Mouse (Mus musculus) cerebellum, adult (tissue): Measurements from ENCODE around the gene Lin9.

Source experiments
- ATAC-seq: cut with Nextera tagmentation; 2 replicates; pipeline ENCODE4 v1.9.2; 2017; ENCODE audit warnings: mild to moderate bottlenecking, moderate library complexity, mixed read lengths; ENCODE audit not compliant: insufficient number of reproducible peaks, low FRiP score, low TSS enrichment

Lin9 gene

GRCm38 (mm10) chr1:180703400-180703799 is 62.5 kb downstream of the Lin9 start:
- no peak for ATAC-seq

GRCm38 (mm10) chr1:180707368-180707767 is 66.4 kb downstream of the Lin9 start:
- no peak for ATAC-seq

GRCm38 (mm10) chr1:180707813-180708212 is 66.9 kb downstream of the Lin9 start:
- ATAC-seq: no peak

- ATAC-seq: no peak
Observed at GRCm38 (mm10) chr1:180708935-180709776, 68.2 kb downstream of the Lin9 start.

- no peak for ATAC-seq
Observed at GRCm38 (mm10) chr1:180718756-180719155, 77.8 kb downstream of the Lin9 start.

- ATAC-seq: no peak
Observed at GRCm38 (mm10) chr1:180719483-180719882, 78.5 kb downstream of the Lin9 start.

GRCm38 (mm10) chr1:180719951-180720689 is 79.2 kb downstream of the Lin9 start:
- ATAC-seq: no peak

- ATAC-seq: no peak
Observed at GRCm38 (mm10) chr1:180722608-180723007, 81.7 kb downstream of the Lin9 start.

- ATAC-seq: no peak
Observed at GRCm38 (mm10) chr1:180723701-180724238, 82.8 kb downstream of the Lin9 start.

GRCm38 (mm10) chr1:180725704-180726179 is 84.8 kb downstream of the Lin9 start, which contains the start of gene Acbd3:
Acbd3 (plus strand) TSS chr1:180726043.
- peak; percentile 92 for ATAC-seq

GRCm38 (mm10) chr1:180726183-180726582 is 85.2 kb downstream of the Lin9 start:
- ATAC-seq: peak; percentile 75

GRCm38 (mm10) chr1:180729231-180729630 is 88.3 kb downstream of the Lin9 start:
- ATAC-seq: no peak
